In genomic region chr4:44664004-44664766, GRCm38 (mm10) we compare ENCODE assay signal across 9 mouse cellular contexts. TPM values are rescaled to one million over a fixed set of nuclear protein-coding genes. Genes with fewer than 3 reads are reported as not detected.
A peak's percentile ranks its signal among the peaks of the same experiment; 100 is the strongest.
DNase-seq lines count a peak whose midpoint lies in the region; ATAC-seq lines count a peak whose summit lies in the region.
"Had no signal": no experiment of that assay in that cellular context is flagged by ENCODE, and none has a peak within 500 bp of the region (broad histone marks: within the 10 kb centered on the region; RNA-seq: fewer than 3 reads in every experiment).

No protein-coding gene starts in this region.

- H3K4me2 ChIP-seq in neural tube, embryonic 14.5 days (ENCODE audit: low read depth, low read length) = peak overlapping the region; percentile 93

- H3K4me3 ChIP-seq in neural tube, embryonic 14.5 days (ENCODE audit: low read depth, low read length) = peak overlapping the region; percentile 40
- H3K4me3 ChIP-seq: erythroblast, embryonic 14.5 days had no signal

- WGBS in neural tube, embryonic 14.5 days = under 1% methylated on average over 77 of the region's 81 CpGs

- peaks cover 18% of the 10 kb centered on the region for H3K27me3 ChIP-seq in neural tube, embryonic 14.5 days (ENCODE audit: control insufficient read depth, insufficient read depth, low read length)

- no peaks in the 10 kb centered on the region for H3K36me3 ChIP-seq in neural tube, embryonic 14.5 days (ENCODE audit: control insufficient read depth, insufficient read depth, low read length)

- H3K27ac ChIP-seq in neural tube, embryonic 14.5 days (ENCODE audit: low read depth, low read length) = peak overlapping the region; percentile 44

- H3K4me1 ChIP-seq in neural tube, embryonic 14.5 days (ENCODE audit: control insufficient read depth, insufficient read depth, low read length) = 0 out of 2 replicates have a peak, but pooled peaks cover 3% of the 10 kb centered on the region

- peak; percentile 49 for DNase-seq in adrenal gland, postnatal 14 days
- DNase-seq in adrenal gland, adult 8-10 months = no peak
- DNase-seq in ovary, postnatal 36 days (ENCODE audit: low spot score) = peak; percentile 12
- DNase-seq in ovary, adult 18-20 months (ENCODE audit: low spot score) = no peak
- peak; percentile 31 for DNase-seq in forelimb bud, embryonic 11.5 days (ENCODE audit: low read depth, low spot score)
- peak; percentile 18 to 23 for DNase-seq in layer of hippocampus, postnatal 36 days
- DNase-seq in MN1 (ENCODE audit: low spot score) = no peak

- ATAC-seq in neural tube, embryonic 14.5 days (ENCODE audit: low read depth) = peak; percentile 83

- H3K9ac ChIP-seq in neural tube, embryonic 14.5 days (replicated peaks; ENCODE audit: low read depth, low read length) = peak overlapping the region; percentile 54

- H3K9me3 ChIP-seq in neural tube, embryonic 14.5 days (ENCODE audit: control insufficient read depth, low read length) = no peaks in the 10 kb centered on the region

RNA-seq across cellular contexts. Expression of gene Pax5, which starts 46.1 kb away (rescaled TPM):
- 1.6 and 12.5 TPM in 2 replicates for total RNA-seq in adrenal gland, postnatal 14 days (2021)
- 1 to 10 TPM in 2 of 4 experiments, under 1 TPM in 2; 0.17 to 1.8 (median 0.79) TPM for total RNA-seq in adrenal gland, adult 8-10 months (2022)
- under 1 TPM; 0.05 to 0.99 TPM for total RNA-seq in layer of hippocampus, postnatal 36 days (2021)
- 0.89 and 1.5 TPM in 2 replicates for polyA plus RNA-seq in neural tube, embryonic 14.5 days (2014; fragmentation: Nextera tagmentation; extraction: Ambion mirVana)

Comparison
In these comparisons a context has a peak if more than half of its experiments do, and no peak if none do; other contexts are left out.
1. DNase-seq: peak in adrenal gland, postnatal 14 days (single experiment), ovary, postnatal 36 days (single experiment), forelimb bud, embryonic 11.5 days (single experiment) and layer of hippocampus, postnatal 36 days (2 of 2); none in adrenal gland, adult 8-10 months (single experiment), ovary, adult 18-20 months (single experiment) and MN1 (single experiment).